Mouse (Mus musculus) forelimb bud, embryonic 11.5 days (tissue): ENCODE measurements around the gene Cdc42ep2.

ENCODE experiments used
- DNase-seq: peaks from one replicate; pipeline ENCODE4 v3.0.0-alpha.2; 2012; ENCODE audit warnings: low read depth, low spot score

The Cdc42ep2 gene

DNA sequence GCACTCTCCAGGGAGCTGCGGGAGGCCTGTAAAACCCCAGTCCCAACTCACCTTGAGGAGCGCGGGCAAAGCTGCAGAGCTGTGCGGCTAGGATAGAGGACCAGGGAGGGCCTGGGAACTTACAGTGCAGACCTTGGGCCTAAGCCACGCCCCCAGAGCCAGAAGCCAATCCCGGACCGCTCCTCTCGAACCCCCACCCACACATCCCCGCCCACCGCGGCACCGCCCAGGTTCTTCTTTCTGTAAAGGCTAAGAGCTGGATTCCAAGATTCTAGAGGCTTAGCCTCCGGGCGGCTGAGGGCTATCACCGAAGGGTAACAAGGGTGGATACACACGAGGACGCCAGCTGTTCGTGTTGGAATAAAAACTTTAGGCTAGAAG, at the start of gene Cdc42ep2:
Gene Cdc42ep2, minus strand, starts transcription at position 104 of the 381 bp plus-strand sequence.
- peak; percentile 91 for DNase-seq

DNA sequence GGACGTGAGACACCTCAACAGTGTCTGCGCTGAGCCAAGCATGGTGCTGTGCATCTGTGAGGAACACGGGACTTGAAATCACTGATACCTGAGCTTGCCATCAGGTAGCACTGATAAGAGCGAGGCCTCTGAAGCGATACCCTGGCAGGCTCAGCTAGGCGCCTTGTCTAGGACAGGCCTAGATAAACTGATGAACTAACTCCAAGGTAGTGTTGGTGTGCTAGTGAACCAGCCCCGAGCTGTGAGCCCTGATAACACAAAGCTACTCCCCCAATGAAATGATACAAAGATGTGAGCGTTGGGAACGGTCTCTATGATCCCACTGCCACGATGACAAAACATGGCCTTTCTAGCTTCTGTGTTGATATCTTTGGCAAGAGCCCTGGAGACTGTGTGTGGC, 43.0 kb upstream of the Cdc42ep2 start:
- no peak for DNase-seq

DNA sequence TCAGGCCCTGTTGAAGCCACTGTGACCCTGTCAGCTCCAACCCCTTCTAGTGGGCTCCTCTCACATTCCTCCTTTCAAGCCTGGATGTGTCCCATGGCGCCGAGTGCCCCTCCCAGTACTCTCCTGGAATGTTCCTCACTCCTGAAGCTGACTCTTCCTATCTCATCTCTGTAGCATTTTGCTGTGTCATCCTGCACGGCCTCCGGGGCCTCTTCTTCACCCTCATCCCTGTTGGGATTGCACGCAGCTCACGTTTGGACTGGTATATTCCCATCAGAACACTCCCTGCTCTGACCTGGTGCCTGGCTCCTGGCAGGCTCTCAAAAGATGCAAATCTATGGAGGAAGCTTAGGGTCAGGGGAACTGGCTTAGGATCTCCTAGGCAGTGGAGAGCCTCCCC, 42.2 kb upstream of the Cdc42ep2 start:
- no peak for DNase-seq

DNA sequence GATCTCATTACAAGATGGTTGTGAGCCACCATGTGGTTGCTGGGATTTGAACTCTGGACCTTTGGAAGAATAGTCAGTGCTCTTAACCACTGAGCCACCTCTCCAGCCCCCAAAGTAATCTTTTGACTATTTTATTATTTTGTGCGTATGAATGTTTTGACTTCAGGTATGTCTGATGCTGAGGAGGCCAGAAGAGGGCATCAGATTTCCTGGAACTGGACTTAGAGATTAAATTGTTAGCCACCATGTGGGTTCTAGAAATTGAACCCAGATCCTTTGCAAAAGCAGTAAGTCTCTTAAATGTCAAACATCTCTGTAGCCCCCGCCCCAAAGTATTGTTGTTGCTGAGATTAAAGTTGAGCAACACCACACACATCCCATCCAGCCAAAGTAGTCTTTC, 41.3 kb upstream of the Cdc42ep2 start:
- DNase-seq = no peak

DNA sequence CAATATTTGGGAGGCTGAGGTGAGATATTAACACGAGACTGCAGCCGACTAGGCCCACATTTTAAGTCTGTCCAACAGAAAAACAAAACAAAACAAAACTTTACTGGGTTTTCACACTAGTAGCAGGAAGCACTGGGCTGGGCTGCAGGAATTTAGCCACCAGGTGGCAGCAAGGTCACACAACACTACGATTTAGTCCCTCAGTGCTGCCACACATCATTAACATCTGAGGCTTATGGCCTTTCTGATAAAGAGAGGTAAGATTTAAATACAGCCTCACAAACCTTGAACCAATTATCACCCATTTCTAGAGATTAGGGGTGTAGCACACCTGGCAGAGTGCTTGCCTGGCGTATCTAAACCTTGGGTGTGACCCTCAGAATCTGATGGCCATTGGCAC, 40.7 kb upstream of the Cdc42ep2 start:
- peak; percentile 82 for DNase-seq

DNA sequence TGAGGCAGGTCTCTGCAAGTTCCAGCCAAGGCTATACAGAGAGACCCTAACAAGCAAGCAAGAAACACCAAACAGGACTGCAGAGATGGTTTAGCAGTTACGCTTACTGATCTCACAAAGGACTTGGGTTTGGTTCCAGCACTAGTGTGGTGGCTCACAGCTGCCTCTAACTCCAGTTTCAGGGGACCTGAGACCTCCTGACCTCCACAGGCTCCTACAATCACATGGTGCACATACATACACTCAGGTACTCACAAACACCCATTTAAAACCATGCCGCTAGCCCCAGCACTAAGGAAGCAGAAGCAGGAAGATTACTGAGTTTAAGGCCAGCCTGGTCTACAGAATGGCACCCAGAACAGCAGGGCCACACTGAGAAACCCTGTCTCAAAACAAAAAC, 40.2 kb upstream of the Cdc42ep2 start:
- DNase-seq = no peak

DNA sequence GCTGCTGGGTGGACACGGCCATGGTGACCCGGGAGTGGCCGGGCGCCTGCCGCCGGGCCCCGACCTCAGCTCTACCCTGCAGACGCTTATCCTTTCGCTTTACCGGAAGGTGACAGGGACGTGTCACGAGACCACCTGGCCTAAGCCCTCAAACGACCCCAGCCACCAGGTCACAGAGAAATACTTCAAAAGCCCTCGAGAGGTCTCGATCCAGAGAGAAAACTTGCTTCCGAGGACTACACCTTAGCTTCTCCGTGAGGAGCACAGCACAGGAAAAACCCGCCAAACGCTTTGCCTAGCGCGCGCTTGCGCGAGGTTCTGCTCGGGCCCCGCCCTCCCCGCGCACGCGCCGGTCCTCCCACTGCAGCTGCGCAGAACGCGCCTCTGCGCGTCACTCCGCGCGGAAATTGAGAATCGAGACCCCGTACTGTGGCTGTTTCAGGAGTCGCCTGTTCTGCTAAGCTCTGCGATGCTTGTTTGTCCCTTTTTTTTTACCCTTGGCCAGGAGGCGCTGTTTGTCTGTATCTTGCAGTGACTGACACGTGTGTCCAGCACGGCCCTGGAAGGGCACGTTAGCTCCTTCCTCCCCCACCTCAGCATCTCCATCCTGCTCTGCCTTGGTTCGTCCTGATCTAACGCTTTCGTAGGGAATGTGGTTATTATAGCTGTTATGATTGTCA, 39.4 kb upstream of the Cdc42ep2 start, which contains the start of gene Pola2:
Gene Pola2, minus strand, starts transcription at position 320 of the 680 bp plus-strand sequence.
- peak; percentile 91 for DNase-seq

DNA sequence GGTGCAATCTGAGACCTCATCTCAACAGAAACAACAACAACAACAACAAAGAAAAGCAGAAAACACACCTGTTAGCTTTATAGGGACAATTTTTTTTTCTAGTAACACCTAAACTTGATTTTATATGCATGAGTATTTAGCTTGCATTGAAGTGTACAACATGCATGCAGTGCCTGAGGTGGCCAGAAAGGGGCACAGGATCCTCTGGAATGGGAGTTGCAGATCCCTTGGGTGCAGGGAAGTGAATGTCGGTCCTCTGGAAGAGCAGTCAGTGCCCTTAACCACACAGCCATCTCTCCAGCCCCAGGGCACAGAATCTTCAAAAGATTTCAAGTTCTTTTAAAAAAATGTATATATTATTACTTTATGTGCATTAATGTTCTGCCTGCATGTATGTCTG, 38.0 kb upstream of the Cdc42ep2 start:
- DNase-seq = no peak

DNA sequence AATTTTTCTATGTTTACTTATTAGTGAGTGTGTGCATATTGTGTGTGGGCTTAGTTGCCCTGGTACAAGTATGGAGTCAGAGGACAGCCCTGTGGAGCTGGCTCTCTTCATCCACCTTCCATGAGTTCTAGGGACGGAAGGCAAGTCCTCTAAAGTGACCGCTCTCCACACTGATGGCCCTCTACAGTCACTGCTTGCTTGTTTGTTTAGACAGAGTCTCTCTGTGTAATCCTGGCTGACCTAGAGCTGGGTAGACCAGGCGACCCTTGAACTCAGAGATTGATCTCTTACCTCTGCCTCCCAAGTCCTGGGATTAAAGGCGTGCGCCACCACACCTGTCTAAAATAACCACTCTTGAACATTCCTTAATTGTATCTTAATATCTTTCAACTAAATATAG, 32.8 kb upstream of the Cdc42ep2 start:
- no peak for DNase-seq

DNA sequence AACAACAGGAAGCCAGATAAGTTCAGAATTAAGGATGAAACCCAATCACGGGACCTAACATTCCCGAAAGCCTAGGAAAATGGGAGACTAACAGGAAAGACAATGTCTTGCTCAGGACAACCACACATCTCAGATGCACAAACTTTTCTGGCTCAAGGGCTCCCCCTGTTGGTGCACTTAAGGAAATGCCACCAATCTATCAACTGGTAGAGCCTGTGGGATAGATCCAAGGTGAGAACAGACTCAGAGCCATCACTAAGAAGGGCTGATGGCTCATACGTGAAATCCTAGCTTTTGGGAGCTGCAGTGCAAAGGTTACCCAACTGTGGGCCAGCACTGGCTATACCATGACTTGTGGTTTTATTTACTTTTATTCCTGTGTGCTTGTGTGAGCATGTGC, 32.1 kb upstream of the Cdc42ep2 start:
- DNase-seq = peak; percentile 79

DNA sequence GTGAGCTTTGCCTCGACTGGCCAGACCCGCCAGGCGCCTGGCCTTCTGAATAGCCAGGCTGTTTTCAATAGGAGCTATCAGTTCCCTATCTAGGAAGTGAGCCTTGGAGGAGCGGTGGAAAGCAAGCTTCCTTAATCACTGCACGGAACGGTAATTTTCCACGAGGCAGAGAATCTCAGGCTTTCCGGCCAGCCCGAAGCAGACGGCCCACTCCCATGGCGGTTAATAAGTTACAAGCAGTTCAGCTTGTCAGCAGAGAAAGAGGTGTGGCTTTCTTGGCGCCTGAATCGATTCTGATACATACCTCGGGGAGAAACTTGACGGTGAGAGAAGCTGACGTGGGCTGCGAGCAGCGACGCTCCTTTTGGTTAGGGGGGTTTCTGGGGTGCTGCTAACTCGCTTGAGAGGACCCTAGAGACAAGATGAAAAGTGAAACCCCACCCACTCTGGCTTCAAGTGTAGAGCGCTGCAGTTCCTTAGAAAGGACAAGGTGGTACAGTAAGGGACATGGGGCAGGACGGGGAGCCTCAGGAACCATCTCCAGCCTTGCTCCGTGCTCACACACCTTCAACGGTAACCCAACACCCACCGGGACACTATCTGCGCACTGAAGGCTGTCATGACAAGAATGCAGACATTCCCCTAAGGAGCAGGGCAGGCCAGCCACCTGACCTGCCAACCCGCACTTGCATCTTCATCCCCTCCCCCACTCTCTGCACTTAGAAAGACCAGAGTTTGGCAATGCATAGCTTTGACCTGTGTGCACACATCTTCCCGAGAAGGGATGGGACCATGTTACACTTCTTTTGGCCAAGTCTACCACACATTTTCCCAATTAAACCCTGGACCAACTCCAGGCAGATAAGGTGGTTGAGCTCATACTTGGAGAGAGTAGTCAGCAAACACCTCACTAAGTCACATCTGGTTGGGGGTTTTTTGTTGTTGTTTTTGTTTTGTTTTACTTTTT, 31.4 kb upstream of the Cdc42ep2 start:
- DNase-seq = no peak

DNA sequence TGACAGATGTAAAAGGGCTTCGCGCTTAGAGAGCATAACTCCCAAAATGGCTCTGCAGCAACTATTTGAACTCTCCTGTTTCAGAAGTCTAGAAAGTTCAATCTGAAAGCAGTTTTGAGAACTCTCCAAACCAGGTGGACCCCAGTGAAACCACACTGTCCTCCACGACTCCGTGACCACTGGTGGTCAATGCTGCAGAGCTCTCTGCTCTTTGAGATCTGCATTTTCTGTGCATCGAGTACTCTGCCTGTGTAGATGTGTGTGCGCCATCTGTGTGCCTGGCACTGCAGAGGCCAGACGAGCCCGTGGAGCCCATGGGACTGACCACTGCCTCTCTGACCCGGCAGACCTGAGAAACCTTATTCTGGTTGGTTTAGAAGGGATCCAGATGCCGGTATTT, 30.3 kb upstream of the Cdc42ep2 start:
- no peak for DNase-seq

DNA sequence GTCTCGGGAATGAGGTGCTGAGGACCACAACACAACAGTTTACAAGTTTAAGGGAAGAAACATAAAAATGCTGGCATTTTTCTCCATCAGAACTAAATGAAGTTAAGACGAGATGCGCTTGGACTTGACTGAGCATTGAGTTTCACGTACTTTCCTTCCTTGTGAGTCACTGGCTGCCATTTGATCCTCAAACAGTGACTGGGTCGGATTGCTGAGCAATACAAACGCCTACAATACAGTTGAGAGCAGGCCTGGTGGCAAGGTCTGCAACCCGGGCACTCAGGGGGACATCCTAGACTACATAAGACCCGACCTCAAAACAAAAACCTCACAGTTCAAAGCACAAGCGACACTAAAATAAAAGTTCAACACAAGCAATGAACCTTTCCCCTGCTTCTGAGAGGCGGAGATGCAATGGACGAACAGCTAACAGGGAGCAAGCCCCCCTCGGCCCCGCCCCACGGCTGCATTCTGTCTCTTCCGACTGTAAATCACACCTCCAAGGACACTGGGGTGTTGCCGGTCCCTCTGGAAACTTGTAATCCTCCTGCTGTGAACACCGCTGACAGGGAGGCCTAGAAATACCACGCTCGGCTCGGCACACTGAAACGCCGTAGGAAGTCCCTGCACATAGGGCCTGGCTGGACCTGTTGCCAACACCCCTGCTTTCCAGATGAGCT, 29.6 kb upstream of the Cdc42ep2 start:
- DNase-seq = no peak

DNA sequence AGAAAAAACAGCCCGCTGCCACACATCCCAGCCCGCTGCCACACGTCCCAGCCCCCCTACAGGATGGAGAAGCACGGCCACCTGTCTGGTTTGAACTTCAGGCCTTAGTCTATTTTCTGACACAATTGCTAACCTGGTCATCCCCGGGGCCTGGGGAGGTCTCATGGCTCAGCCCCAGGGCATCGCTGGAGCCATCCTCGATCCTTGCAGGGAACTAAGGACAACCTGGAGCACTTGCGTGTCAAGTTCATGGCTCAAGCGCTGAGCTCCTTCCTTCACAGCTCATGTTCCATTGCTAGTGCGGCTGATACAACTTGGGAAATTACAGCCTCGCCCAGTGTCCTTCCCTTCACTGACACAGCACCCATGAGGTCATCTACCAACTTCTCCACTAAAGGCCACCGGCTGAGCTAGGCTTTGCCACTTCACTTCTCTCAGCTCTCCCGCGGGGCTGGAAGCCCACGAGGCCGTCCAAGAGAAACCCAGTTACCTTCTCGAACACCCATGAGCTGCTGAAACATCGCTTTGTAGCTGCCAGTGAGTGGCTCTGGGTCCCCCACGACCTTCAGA, 28.7 kb upstream of the Cdc42ep2 start:
- no peak for DNase-seq

DNA sequence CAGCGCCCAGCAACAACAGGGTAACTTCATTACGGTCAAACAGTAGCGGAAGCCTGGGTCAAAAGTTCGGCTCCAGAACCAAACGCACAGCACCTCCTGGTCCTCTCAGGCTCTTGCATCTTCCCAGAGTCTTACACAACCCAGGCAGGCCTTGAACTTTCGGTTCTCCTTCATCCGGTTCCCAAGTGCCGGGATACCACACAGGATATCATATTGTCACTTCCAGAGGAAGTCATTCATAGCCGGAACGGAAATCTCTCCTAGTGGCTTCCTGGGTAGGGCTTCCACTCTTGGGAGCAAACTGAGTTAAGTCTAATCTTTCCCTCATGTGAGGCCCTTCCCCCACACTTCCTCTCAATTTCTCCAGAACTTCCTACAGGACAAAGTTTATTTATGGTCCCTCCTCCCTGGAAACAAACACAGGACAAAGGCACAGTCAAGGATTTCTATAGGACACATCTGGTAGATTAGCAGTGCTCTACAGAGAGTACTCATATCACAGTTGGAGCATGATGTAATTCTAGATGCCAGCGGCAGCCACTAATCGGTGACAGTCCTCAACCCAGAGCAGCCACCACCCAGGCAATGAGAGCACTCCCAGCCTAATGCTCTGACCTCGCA, 27.6 kb upstream of the Cdc42ep2 start:
- DNase-seq = no peak

DNA sequence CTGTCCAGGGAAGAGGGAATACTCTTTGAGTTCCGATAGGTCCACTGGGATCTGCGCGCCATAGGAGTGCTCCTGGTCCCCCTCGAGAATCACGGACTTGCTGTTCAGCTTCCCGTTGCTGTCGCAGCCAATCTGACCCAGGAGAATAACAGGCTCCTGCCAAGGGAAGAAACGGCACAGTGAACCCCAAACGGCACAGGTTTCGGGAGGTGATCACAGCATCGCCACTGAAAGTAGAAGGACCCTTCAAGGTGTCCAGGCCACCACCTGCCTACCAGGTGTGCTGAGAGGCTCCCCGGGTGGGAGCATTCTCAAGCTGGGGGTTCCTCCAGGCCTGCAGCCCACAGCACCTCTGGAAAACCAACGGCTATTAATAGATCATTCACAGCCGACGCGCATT, 27.0 kb upstream of the Cdc42ep2 start:
- no peak for DNase-seq

DNA sequence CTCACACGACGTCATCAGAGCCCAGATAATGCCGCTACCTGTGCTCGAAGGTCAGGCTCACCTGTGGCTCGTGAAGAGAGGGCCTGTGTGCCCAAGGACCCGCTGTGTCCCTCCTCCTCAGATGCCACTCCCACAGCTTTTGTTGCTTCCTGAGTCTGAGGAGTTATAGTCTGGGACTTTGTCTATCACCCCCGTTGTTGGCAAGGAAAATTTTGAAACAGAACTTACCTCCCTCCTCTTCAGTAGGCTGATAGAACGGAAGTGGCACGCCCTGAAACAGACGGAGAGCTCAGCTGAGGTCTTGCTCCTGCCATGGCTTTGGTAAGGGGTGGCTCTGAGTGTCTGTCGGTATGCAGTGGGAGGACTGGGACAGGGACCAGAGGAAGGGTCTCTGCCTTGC, 25.6 kb upstream of the Cdc42ep2 start:
- DNase-seq = no peak

DNA sequence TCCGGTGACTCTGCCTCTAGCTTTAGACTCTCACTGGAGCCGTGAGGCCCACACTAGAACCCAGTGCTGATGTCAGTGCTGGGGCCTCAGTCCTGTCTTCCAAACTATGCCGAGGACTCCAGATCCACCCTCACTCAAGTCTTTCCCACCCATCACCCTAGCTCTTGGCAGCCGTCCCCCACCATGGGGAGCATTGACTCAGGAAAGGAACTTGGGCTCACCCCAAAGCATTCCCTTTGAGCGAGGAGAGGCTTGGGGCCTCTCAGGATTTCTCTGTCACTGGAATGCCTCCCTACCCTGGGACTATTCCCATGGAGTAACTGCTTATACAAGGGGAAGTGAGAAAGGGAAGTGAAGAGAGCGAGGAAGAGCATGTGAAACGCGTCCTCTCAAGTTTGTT, 21.3 kb upstream of the Cdc42ep2 start:
- DNase-seq = no peak

DNA sequence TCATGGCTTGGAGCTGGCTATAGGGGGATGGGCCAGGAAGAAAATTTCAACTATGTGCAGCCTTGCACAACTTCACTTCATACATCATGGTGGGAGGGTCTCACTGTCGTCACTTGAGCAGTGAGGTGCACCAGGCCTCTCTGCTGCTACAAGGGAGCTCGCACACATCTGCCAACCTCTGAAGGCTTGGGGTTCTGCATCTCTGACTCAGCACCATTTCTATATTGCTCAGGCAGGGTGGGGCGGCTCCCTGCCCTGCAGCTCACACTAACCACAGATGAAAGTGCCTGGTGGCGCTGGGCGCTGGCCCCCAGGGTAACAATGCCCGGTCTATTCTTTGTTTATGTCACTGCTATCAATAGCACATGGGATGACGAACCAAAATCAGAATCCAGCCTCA, 20.4 kb upstream of the Cdc42ep2 start:
- peak; percentile 46 for DNase-seq

DNA sequence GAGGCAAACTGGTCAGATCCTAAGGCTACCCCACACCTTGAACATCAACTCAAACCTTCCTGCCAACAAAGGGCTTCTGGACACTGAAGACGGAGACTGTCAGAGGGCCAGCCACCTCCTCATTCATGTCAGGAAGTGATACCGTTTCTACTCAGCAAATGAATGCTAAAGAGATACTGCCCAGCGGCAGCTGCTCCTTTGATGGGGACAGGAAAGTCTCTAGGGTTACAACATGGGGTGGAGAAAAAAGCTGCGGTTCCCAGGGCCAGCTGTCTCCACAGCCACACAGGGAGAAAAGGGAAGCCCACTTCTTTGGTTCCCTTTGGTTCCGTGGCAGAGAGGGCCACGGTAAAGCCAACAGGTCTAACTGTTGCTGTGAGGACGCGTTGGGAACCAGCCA, 19.5 kb upstream of the Cdc42ep2 start:
- DNase-seq = no peak

DNA sequence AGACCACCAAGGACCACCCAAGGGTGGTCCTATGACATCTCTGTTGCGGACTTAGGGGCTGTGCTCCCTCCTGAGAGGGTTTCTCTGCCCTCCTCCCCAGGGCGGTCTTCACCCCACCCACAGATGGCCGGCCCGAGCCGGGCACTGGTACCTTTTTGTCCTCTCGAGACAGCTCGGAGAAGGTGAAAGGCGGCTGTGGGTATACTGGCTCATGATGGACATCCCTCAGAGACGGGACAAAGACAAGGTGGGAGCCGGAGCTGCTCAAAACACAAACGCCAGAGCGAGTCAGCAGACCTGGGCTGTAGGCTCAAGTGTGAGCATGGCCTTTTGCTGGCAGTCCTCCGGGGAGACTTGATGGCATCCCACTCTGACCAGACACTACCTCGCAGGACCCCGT, 18.8 kb upstream of the Cdc42ep2 start:
- no peak for DNase-seq

DNA sequence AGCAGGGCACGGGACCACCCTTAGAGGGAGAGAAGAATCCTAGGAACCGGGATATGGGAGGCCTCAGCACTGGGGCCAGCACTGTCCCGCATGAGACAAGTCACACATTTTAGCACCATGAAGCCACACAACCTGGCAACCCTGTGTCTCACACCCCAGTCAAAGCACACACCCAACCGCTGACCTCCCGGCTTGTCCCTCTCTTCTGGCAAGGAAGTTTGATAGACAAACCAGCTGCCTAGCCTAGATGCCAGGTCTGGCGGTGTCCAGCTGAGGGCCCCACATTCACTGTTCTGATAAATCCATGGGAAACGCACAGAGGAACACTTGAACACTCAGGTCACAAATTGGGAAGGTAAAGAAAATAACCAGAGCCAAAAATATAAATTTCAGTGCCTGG, 18.0 kb upstream of the Cdc42ep2 start:
- DNase-seq = no peak
